Mouse (Mus musculus): ENCODE data around the gene Capza1. TPM values are rescaled to one million over a fixed set of nuclear protein-coding genes. Genes with fewer than 3 reads are reported as not detected.

Capza1 gene
- polyA plus RNA-seq, 1 experiment from 2014 or later: 79.3 TPM

GRCm38 (mm10) chr3:104795661-104796340, 68.5 kb downstream of the Capza1 start:
- no peak overlapping the region for H3K4me2 ChIP-seq
- H3K9me3 ChIP-seq (replicated peaks): no peaks in the 10 kb centered on the region
- 0 out of 2 replicates have a peak overlapping the region, but pooled peaks have one; percentile 29 for H3K27ac ChIP-seq (replicated peaks)
- no peak overlapping the region for H3K9ac ChIP-seq
- H3K4me3 ChIP-seq (replicated peaks): no peak overlapping the region
- H3K27me3 ChIP-seq: peaks cover under 1% of the 10 kb centered on the region; the same call in 1 of the 2 replicates
- peaks cover 41% of the 10 kb centered on the region for H3K36me3 ChIP-seq (replicated peaks)
- ATAC-seq (ENCODE audit: insufficient read depth): no peak
- WGBS (ENCODE audit: insufficient replicate concordance): 64% methylated on average over 15 of the region's 15 CpGs
- peaks cover 46% of the 10 kb centered on the region for H3K4me1 ChIP-seq (replicated peaks)

GRCm38 (mm10) chr3:104794953-104795470, 69.3 kb downstream of the Capza1 start:
- H3K4me1 ChIP-seq (replicated peaks): peaks cover 54% of the 10 kb centered on the region

DNA sequence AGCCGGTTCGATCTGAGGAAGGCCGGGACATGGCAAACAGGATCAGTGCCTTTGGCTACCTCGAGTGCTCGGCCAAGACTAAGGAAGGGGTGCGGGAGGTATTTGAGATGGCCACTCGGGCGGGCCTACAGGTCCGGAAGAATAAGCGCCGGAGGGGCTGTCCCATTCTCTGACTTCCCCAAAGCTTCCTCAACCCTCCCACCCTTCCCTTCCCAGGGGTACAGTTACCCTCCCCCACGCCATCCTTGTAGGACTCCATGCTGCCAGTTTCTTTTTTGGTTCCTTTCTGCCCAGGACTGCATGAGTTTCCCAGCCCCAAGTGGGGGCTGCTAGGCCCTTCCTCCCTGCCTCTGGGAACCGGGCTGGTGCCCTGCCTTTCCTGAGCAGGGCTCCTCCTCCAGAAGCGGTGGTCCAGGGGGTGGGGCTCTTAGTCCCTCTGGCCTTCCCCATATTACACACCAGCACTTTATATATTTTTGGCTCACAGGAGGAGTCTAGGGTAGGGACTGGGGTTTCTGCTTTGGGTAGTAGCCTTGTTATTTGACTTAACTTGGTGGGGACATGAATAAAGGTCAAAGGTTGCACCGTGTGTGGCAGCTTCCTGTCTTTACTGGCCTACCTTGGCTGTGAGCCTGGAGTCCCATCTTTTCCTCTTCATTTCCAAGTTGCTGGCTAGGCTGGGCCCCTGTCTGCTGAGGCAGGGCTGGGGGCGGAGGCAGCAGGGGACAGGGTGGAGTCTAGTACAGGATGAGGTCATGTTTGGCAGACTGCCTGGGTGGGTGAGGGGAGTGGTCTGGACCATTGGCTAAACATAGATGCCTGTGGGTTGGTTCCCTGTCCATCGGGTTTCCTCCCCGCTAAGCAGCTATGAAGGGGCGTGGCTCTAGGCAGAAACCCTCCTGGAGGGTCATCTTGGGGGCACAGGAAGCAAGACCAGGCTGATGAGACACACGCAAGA, 70.2 kb downstream of the Capza1 start:
- ATAC-seq (ENCODE audit: insufficient read depth): peak; percentile 57
- Histone ChIP-seq H3K4me2 (no peak overlapping the region), H3K9me3 (replicated peaks) (no peaks in the 10 kb centered on the region), H3K4me1 (replicated peaks) (peaks cover 57% of the 10 kb centered on the region), H3K27ac (replicated peaks) (peak overlapping the region; percentile 41; the same call in 1 of the 2 replicates), H3K9ac (no peak overlapping the region), H3K36me3 (replicated peaks) (peaks cover 26% of the 10 kb centered on the region), H3K27me3 (peaks cover 16% of the 10 kb centered on the region), H3K4me3 (replicated peaks) (no peak overlapping the region)
- WGBS (ENCODE audit: insufficient replicate concordance): 46% methylated on average over 20 of the region's 20 CpGs

More at GRCm38 (mm10) chr3:104794953-104795470, 69.3 kb downstream of the Capza1 start:
- ATAC-seq (ENCODE audit: insufficient read depth): no peak
- H3K27ac ChIP-seq (replicated peaks): no peak overlapping the region
- no peaks in the 10 kb centered on the region for H3K9me3 ChIP-seq (replicated peaks)
- peaks cover 34% of the 10 kb centered on the region for H3K36me3 ChIP-seq (replicated peaks)
- H3K27me3 ChIP-seq: peaks cover 7% of the 10 kb centered on the region
- 65% methylated on average over 12 of the region's 12 CpGs for WGBS (ENCODE audit: insufficient replicate concordance)
- no peak overlapping the region for H3K9ac ChIP-seq
- no peak overlapping the region for H3K4me3 ChIP-seq (replicated peaks)
- H3K4me2 ChIP-seq: no peak overlapping the region

DNA sequence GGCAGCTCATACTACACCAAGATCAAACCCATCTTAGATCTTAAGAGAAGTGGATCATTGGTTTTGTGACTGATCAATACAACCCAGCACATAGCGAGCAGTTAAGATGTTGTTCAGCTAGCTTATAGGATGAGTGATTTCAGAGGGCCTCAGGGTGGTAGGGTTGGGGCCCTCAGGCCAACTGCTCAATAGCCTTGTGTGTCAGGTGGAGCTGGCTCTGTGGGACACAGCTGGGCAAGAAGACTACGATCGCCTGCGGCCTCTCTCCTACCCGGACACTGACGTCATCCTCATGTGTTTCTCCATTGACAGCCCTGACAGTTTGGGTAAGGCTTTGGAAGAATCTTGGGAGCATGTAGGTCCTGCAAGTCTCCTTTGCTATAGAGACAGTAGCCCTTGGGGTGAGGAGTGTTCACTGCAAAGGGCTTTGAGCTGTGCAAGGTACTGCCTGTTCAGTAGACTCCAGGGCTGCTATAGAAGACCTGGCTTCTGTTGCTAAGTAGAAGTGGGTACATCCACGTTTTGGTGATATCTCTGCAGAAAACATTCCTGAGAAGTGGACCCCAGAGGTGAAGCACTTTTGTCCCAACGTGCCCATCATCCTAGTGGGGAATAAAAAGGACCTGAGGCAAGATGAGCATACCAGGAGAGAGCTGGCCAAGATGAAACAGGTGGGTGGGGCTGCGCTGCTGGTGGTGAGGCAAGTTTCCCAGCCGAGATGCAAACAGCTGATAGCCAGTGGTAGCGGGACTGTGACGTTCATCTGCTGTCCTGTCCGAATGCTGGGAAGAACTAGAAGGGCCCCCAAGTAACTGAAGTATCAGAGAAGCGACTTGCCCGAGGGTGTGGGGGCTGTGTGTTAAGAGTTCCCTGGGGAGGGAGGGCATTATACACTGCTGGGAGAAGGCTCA, 71.7 kb downstream of the Capza1 start:
- Histone ChIP-seq H3K4me1 (replicated peaks) (peaks cover 57% of the 10 kb centered on the region), H3K9me3 (replicated peaks) (no peaks in the 10 kb centered on the region), H3K4me3 (replicated peaks) (no peak overlapping the region), H3K9ac (no peak overlapping the region), H3K27ac (replicated peaks) (no peak overlapping the region), H3K27me3 (peaks cover 31% of the 10 kb centered on the region), H3K36me3 (replicated peaks) (peaks cover 23% of the 10 kb centered on the region), H3K4me2 (no peak overlapping the region)
- no peak for ATAC-seq (ENCODE audit: insufficient read depth)
- 43% methylated on average over 15 of the region's 15 CpGs for WGBS (ENCODE audit: insufficient replicate concordance)

- WGBS (ENCODE audit: insufficient replicate concordance): 74% methylated on average over 8 of the region's 8 CpGs
- Histone ChIP-seq H3K9me3 (replicated peaks) (no peaks in the 10 kb centered on the region), H3K27ac (replicated peaks) (no peak overlapping the region), H3K36me3 (replicated peaks) (peaks cover 14% of the 10 kb centered on the region), H3K4me2 (no peak overlapping the region), H3K27me3 (peaks cover 41% of the 10 kb centered on the region), H3K9ac (no peak overlapping the region), H3K4me3 (replicated peaks) (no peak overlapping the region), H3K4me1 (replicated peaks) (peaks cover 50% of the 10 kb centered on the region)
- no peak for ATAC-seq (ENCODE audit: insufficient read depth)
Measured at GRCm38 (mm10) chr3:104791671-104792070, 72.6 kb downstream of the Capza1 start.

DNA sequence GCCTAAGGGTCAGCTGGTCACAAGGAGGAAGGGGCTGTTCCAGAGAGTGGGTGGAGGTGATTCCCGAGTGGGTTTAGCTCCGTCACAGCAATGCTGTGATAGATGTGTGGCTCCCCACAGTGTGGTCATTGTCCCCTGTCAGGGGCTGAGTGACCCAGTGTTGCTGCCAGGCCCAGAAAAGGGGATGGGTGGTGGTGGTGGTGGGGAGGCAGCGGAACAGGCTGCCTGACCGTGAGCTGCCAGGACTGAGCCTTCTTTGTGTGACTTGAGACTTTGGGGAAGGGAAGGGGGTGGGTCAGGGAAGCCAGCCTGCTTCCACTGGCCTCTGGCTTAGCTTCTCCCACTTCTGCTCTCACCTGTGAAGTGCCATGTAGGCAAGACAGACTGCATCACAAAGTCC, 73.3 kb downstream of the Capza1 start:
- H3K4me1 ChIP-seq (replicated peaks): peaks cover 46% of the 10 kb centered on the region

DNA sequence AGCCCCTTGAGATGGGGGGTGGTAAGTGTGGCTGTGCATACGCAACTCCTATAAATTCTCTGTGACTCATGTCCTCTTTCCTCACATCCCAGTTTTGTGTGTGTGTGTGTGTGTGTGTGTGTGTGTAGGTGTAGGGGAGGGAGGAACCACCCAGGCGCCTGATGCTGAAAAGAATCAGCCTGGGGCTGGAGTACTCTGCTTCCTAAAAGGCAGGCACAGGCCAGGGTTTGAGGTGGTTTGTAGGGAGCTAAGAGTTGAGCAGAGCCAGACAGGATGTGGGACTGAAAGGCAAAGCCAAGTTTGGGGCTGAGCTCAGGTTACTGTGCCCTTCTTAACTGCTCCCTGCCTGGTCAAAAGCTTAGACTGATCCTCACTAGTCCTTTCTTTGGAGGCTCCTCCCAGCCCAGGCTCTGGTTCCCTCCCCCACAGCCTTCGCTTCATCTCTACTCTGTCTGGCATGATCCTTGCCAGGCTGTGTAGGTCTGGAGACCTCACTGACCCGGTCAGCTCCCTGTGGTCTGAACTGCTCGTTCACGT, 73.8 kb downstream of the Capza1 start:
- 35% methylated on average over 6 of the region's 6 CpGs for WGBS (ENCODE audit: insufficient replicate concordance)
- peak overlapping the region; percentile 58; the same call in 1 of the 2 replicates for H3K4me3 ChIP-seq (replicated peaks)
- peaks cover 52% of the 10 kb centered on the region for H3K27me3 ChIP-seq
- no peak for ATAC-seq (ENCODE audit: insufficient read depth)
- H3K9ac ChIP-seq: no peak overlapping the region
- H3K27ac ChIP-seq (replicated peaks): no peak overlapping the region
- peaks cover 5% of the 10 kb centered on the region; the same call in 1 of the 2 replicates for H3K36me3 ChIP-seq (replicated peaks)
- H3K9me3 ChIP-seq (replicated peaks): no peaks in the 10 kb centered on the region
- peak overlapping the region; percentile 67 for H3K4me2 ChIP-seq
- H3K4me1 ChIP-seq (replicated peaks): peaks cover 40% of the 10 kb centered on the region

More for the DNA sequence above, 73.3 kb downstream of the Capza1 start:
- Histone ChIP-seq H3K9ac (no peak overlapping the region), H3K27ac (replicated peaks) (no peak overlapping the region), H3K4me3 (replicated peaks) (no peak overlapping the region), H3K4me2 (0 out of 2 replicates have a peak overlapping the region, but pooled peaks have one; percentile 67), H3K9me3 (replicated peaks) (no peaks in the 10 kb centered on the region), H3K36me3 (replicated peaks) (peaks cover 11% of the 10 kb centered on the region; the same call in 1 of the 2 replicates), H3K27me3 (peaks cover 47% of the 10 kb centered on the region)
- no peak for ATAC-seq (ENCODE audit: insufficient read depth)
- WGBS (ENCODE audit: insufficient replicate concordance): 49% methylated on average over 4 of the region's 4 CpGs

GRCm38 (mm10) chr3:104789822-104790221, 74.5 kb downstream of the Capza1 start:
- Histone ChIP-seq H3K4me1 (replicated peaks) (peaks cover 34% of the 10 kb centered on the region), H3K9ac (no peak overlapping the region), H3K9me3 (replicated peaks) (no peaks in the 10 kb centered on the region), H3K4me3 (replicated peaks) (peak overlapping the region; percentile 58), H3K27me3 (peaks cover 59% of the 10 kb centered on the region), H3K27ac (replicated peaks) (no peak overlapping the region), H3K4me2 (peak overlapping the region; percentile 67), H3K36me3 (replicated peaks) (no peaks in the 10 kb centered on the region)
- WGBS (ENCODE audit: insufficient replicate concordance): 58% methylated on average over 13 of the region's 13 CpGs
- ATAC-seq (ENCODE audit: insufficient read depth): no peak

- Histone ChIP-seq H3K4me1 (replicated peaks) (peaks cover 29% of the 10 kb centered on the region), H3K4me2 (peak overlapping the region; percentile 67), H3K9ac (peak overlapping the region; percentile 43), H3K9me3 (replicated peaks) (no peaks in the 10 kb centered on the region), H3K27me3 (peaks cover 64% of the 10 kb centered on the region), H3K27ac (replicated peaks) (no peak overlapping the region), H3K36me3 (replicated peaks) (no peaks in the 10 kb centered on the region), H3K4me3 (replicated peaks) (peak overlapping the region; percentile 58)
- peak; percentile 8; the same call in 1 of the 2 replicates for ATAC-seq (ENCODE audit: insufficient read depth)
- 16% methylated on average over 10 of the region's 10 CpGs for WGBS (ENCODE audit: insufficient replicate concordance)
Measured at GRCm38 (mm10) chr3:104789312-104789605, 75.0 kb downstream of the Capza1 start.

All from liver, embryonic 15.5 days (tissue).